Mouse (Mus musculus): ENCODE results near the gene Isg20.

DNA sequence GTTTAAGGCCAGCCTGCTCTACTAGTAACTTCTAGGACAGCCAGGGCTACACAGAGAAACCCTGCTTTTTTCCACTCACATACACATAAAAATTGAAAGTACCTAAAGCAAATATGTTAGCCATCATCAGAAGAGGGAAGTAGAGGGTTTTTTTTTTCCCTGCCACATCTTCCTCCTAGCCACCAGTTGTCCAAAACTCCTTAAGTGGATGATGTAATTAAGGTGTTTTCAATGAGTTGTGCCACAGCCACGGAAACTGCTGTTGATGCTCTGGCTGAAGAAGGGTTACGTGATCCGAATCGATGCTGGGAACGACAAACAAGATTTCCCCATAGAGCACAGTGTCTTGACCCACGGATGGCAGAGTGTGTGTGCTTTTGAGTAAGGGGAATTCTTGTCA, 40.9 kb upstream of the Isg20 start:
- no peak for TF ChIP-seq TAL1 (IDR thresholded peaks at IDR 0.05; ENCODE audit: low read length)
- no peak for TF ChIP-seq GATA1 (IDR thresholded peaks at IDR 0.05; ENCODE audit: low read length)
